Mouse (Mus musculus): ENCODE measurements around the gene Ntrk3.

Ntrk3 gene

GRCm38 (mm10) chr7:78737614-78738210 lies at the start of gene Ntrk3:
TSS of gene Ntrk3 (minus strand) at chr7:78738012.
- peak; percentile 82 for DNase-seq (ENCODE audit: low read depth)

- no peak for DNase-seq (ENCODE audit: low read depth)
These were observed 48.1 kb upstream of the Ntrk3 start for GRCm38 (mm10) chr7:78785906-78786305.

- DNase-seq (ENCODE audit: low read depth), result peak; percentile 92
These were observed 45.1 kb upstream of the Ntrk3 start, which contains the start of the genes Mrps11 and Mrpl46 for GRCm38 (mm10) chr7:78782639-78783581. TSS of gene Mrps11 (plus strand) at chr7:78783119. TSS of gene Mrpl46 (minus strand) at chr7:78783531.

- no peak for DNase-seq (ENCODE audit: low read depth)
These were observed 40.9 kb upstream of the Ntrk3 start for GRCm38 (mm10) chr7:78778741-78779140.

GRCm38 (mm10) chr7:78770936-78771335 lies 33.1 kb upstream of the Ntrk3 start:
- no peak for DNase-seq (ENCODE audit: low read depth)

GRCm38 (mm10) chr7:78769075-78769652 lies 31.4 kb upstream of the Ntrk3 start:
- DNase-seq (ENCODE audit: low read depth), result no peak

GRCm38 (mm10) chr7:78767929-78768531 lies 30.2 kb upstream of the Ntrk3 start:
- DNase-seq (ENCODE audit: low read depth), result no peak

- peak; percentile 89 for DNase-seq (ENCODE audit: low read depth)
These were observed 28.3 kb upstream of the Ntrk3 start for GRCm38 (mm10) chr7:78766019-78766683.

- no peak for DNase-seq (ENCODE audit: low read depth)
These were observed 27.4 kb upstream of the Ntrk3 start for GRCm38 (mm10) chr7:78765215-78765631.

- no peak for DNase-seq (ENCODE audit: low read depth)
These were observed 26.0 kb upstream of the Ntrk3 start for GRCm38 (mm10) chr7:78763801-78764200.

GRCm38 (mm10) chr7:78754458-78755000 lies 16.7 kb upstream of the Ntrk3 start:
- no peak for DNase-seq (ENCODE audit: low read depth)

- DNase-seq (ENCODE audit: low read depth), result no peak
These were observed 16.1 kb upstream of the Ntrk3 start for GRCm38 (mm10) chr7:78753752-78754457.

GRCm38 (mm10) chr7:78752961-78753360 lies 15.1 kb upstream of the Ntrk3 start:
- no peak for DNase-seq (ENCODE audit: low read depth)

- DNase-seq (ENCODE audit: low read depth), result no peak
These were observed 6.0 kb upstream of the Ntrk3 start for GRCm38 (mm10) chr7:78743731-78744385.

GRCm38 (mm10) chr7:78739351-78740000 lies 1.7 kb upstream of the Ntrk3 start:
- DNase-seq (ENCODE audit: low read depth), result no peak

GRCm38 (mm10) chr7:78737196-78737595 lies 616 bp downstream of the Ntrk3 start:
- DNase-seq (ENCODE audit: low read depth), result no peak

- no peak for DNase-seq (ENCODE audit: low read depth)
These were observed 6.4 kb downstream of the Ntrk3 start for GRCm38 (mm10) chr7:78731391-78731790.

GRCm38 (mm10) chr7:78724591-78724990 lies 13.2 kb downstream of the Ntrk3 start:
- peak; percentile 58 for DNase-seq (ENCODE audit: low read depth)

- no peak for DNase-seq (ENCODE audit: low read depth)
These were observed 15.8 kb downstream of the Ntrk3 start for GRCm38 (mm10) chr7:78722051-78722450.
